Mouse (Mus musculus): ENCODE results near the gene Slc39a13. TPM values are rescaled to one million over a fixed set of nuclear protein-coding genes. Genes with fewer than 3 reads are reported as not detected.
A peak's percentile ranks its signal among the peaks of the same experiment; 100 is the strongest.

Gene Slc39a13
- total RNA-seq, 4 experiments from 2014 or later, result 19.9 to 21.4 (median 20.9) TPM

DNA sequence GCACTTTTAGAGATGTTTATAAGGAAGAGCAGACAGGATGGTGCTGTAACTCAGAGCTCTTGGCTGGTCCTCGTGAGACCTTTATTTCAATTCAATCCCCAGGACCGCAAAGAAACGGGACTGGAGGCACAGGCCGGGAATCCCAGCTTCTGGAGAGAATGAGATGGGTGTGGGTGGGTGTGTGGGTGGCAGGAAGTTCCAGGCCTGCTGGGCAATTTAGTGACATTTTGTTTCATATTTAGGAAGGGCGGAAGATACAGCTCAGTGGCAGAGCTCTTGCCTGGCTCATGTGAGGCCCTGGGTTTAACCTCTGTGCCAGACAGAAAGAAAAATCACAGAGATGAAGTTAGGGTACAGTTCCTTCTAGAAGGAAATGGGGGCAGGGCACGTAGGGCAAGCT is 20.0 kb upstream of the Slc39a13 start:
- DNase-seq (ENCODE audit: low spot score in 2 of 2), result no peak

GRCm38 (mm10) chr2:91088987-91089386 is 18.8 kb upstream of the Slc39a13 start:
- no peak for DNase-seq (ENCODE audit: low spot score in 2 of 2)

DNA sequence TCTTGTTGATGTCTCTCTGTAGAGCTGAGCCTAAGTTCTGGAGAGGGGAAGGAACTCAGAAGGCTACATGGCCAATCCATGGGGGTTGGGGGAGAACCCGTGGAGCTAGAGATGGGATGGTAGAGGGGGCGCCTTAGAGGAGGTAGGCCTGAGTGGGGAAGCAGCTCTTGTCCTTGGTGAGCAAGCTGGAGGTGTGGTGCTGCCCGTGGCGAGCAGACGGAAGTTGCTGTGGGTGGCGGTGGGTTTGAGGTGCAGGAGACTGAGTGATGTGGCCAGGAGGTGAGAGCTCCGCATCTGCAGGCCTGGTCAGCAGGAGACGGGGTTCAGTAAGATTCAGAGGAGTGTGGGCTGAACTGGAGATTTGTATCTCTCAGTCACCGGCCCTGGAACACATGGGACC is 17.2 kb upstream of the Slc39a13 start:
- DNase-seq (ENCODE audit: low spot score in 2 of 2), result no peak

- DNase-seq (ENCODE audit: low spot score in 2 of 2), result no peak
Measured at GRCm38 (mm10) chr2:91086392-91087237, 16.4 kb upstream of the Slc39a13 start.

DNA sequence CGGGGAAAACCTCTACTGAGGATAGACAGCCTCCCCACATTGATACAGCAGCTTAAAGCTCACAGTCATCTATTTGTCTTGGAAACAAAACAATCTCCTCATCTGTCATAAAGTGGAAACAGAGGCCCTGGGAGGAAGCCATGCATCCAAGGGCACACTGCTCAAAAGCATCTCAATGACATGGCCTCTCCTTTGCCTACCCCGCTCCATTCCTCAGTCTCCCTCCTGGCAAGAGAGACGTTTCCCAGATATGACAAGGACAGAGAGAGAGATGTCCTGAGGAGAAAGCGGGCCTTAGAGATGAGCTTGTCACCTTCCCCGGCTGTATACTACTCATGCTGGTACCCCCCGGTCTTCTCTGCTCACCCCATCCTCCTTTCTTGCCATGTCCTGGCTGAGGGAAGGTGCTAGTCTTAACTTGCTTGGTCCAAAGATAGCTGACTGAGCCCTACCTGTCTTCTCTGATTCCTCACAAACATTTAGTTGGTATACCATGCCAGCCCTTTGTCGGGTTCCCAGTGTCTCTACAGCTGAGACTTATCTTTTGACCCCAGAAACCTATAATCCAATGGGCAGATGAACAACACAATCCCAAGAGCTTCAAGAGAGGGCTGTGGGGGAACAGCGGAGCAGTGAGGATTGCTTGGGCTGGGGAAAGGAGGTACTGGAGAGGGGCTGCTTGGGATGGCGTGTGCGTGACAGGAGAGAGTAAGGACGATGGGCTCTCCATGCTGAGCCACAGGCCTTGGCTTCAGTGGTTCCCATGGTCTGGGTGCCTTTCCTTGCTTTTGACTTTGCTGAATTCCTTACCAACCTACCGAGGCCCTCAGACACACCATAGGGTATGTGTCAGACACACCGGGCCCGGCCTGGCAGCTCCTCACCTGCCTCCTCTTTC is 15.5 kb upstream of the Slc39a13 start:
- no peak for DNase-seq (ENCODE audit: low spot score in 2 of 2)

- DNase-seq (ENCODE audit: low spot score in 2 of 2), result peak; percentile 63 to 78
Measured at GRCm38 (mm10) chr2:91084179-91084820, 14.1 kb upstream of the Slc39a13 start.

- no peak for DNase-seq (ENCODE audit: low spot score in 2 of 2)
Measured at GRCm38 (mm10) chr2:91083366-91083940, 13.2 kb upstream of the Slc39a13 start.

GRCm38 (mm10) chr2:91082844-91083243 is 12.6 kb upstream of the Slc39a13 start:
- no peak for DNase-seq (ENCODE audit: low spot score in 2 of 2)

GRCm38 (mm10) chr2:91081775-91082695 is 11.8 kb upstream of the Slc39a13 start, which contains the start of gene Spi1:
Gene Spi1 (plus strand): TSS chr2:91082390.
- DNase-seq (ENCODE audit: low spot score in 2 of 2), result no peak

DNA sequence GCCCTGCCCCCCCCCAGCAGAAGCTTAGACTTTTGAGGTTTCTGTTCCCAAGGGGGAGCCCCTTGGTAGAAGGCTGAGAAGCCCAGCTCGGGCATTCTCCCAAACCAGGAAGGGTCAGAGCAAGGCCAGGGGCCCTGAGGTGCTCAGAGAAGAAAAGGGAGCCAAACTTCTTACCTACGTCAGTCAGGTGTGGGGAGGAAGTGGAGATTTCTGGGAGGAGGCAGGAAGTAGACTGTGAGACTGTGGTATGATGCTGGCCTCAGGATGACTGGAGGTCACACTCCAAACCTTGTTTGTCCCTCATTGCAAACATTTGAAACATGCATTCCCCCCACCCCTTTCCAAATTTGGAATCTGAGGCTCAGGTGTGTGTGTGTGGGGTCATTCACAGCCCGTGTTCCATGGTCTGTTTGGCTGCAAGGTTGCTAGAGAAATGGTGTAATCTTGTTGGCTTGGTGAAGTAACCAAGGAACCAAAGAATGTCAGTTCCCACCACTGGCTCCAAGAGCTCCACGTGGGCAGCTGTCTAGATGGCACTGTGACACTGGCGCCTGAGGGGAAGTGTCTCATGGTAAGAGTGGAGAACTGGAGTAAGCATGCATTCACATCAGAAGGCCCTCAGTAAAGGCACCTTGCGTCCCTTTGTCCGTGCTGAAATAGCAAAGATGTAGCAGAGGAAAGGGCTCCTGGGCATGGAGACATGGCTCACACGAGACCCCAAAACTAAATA is 10.7 kb upstream of the Slc39a13 start:
- no peak for DNase-seq (ENCODE audit: low spot score in 2 of 2)

DNA sequence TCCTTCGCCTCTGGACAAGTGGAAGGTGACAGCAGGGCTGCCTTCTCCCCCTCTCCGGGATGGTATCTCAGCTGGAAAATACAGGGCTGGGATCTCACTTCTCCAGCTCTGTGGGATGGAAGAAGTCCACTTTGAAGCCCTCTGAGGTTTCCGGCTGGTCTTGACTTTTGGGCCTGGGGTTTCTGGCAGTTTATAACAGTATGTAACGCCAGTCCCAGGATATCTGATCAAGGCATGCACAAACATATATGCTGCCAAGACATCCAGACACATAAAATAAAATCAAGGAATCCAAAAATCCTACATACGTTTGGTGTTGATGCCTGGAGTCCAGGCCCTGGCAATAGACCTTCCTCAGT is 8.8 kb upstream of the Slc39a13 start:
- DNase-seq (ENCODE audit: low spot score in 2 of 2), result no peak

GRCm38 (mm10) chr2:91078314-91079025 is 8.3 kb upstream of the Slc39a13 start:
- DNase-seq (ENCODE audit: low spot score in 2 of 2), result no peak

- no peak for DNase-seq (ENCODE audit: low spot score in 2 of 2)
Measured at GRCm38 (mm10) chr2:91077957-91078313, 7.7 kb upstream of the Slc39a13 start.

DNA sequence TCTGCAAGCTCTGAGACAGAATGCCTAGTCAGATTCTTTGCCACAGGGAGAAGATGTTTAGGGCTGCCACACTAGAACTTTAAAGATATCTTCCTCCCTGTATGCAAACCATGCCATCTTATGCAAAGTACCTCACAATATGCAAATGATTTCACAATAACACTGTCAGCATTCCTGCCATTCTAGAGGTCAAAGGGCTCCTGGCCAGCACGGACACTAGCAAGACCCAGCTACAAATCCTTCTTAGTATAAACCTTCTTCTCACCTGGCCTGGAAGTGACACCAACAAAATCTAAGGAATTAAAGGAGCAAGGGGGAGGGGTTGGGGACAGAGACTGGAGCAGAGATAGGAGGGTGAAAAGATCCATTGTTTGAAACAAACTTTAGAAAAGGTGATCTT is 1.9 kb upstream of the Slc39a13 start:
- no peak for DNase-seq (ENCODE audit: low spot score in 2 of 2)

- DNase-seq (ENCODE audit: low spot score in 2 of 2), result no peak
Measured at GRCm38 (mm10) chr2:91071059-91071458, 842 bp upstream of the Slc39a13 start.

- DNase-seq (ENCODE audit: low spot score in 2 of 2), result no peak
Measured at GRCm38 (mm10) chr2:91069306-91070000, 764 bp downstream of the Slc39a13 start.

DNA sequence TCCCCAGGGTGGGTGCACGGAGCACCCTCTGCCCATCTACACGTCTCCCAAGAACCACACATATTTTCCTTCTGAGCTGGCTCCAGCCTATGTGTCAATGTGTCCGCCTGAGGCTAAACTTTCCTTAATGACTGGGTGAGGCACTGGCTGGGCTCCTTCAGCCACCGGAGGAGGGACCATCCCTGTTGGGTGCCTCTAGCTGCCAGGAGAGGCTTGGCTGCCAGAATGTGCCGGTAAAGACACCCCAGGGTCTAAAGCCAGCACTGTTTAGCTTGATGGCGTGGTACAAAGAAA is 1.4 kb downstream of the Slc39a13 start:
- no peak for DNase-seq (ENCODE audit: low spot score in 2 of 2)

- DNase-seq (ENCODE audit: low spot score in 2 of 2), result no peak
Measured at GRCm38 (mm10) chr2:91068162-91068871, 1.9 kb downstream of the Slc39a13 start.

Data from gastrocnemius, adult 8-10 months (tissue).